Mouse (Mus musculus) cerebellum, adult 2 months (tissue): ENCODE measurements around the gene Lrrn4.

Experiments used
- CTCF ChIP-seq: fragments of 200-500 bp; IDR thresholded peaks from 2 replicates; pipeline ENCODE4 v1.5.1; 2011; ENCODE audit warnings: low read depth, mild to moderate bottlenecking, control low read depth, low read length, moderate library complexity, borderline replicate concordance; ENCODE audit not compliant: insufficient read depth
- POLR2A ChIP-seq: fragments of 200-500 bp; IDR thresholded peaks from 2 replicates; pipeline ENCODE4 v1.6.1; 2011; ENCODE audit warnings: low read length, control low read depth, borderline replicate concordance; ENCODE audit not compliant: insufficient read depth

DNA sequence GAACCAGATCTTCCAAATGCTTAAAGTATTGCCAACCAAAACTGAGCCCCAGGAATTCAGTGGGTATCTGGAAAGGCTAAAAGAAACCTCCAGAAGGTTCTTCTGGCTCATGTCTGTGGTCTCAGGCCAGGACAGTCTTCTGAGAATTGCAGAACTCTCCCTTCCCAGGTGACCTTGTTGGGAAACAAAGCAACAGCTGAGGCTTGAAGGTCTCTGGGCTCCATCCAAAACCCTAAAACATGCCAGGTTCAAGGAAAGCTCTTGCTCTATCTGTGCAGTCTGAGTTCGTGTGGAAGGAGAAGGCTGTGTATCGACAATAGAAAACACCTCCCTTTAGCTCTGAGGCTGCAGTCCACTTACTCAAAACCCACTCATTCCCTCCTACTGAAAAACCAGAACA, 24.3 kb upstream of the Lrrn4 start:
- TF ChIP-seq POLR2A (no peak), CTCF (no peak)
